Mouse (Mus musculus): ENCODE measurements around the gene C130050O18Rik. TPM values are rescaled to one million over a fixed set of nuclear protein-coding genes. Genes with fewer than 3 reads are reported as not detected.

The C130050O18Rik gene
- polyA plus RNA-seq, 1 experiment = 0.20 TPM

DNA sequence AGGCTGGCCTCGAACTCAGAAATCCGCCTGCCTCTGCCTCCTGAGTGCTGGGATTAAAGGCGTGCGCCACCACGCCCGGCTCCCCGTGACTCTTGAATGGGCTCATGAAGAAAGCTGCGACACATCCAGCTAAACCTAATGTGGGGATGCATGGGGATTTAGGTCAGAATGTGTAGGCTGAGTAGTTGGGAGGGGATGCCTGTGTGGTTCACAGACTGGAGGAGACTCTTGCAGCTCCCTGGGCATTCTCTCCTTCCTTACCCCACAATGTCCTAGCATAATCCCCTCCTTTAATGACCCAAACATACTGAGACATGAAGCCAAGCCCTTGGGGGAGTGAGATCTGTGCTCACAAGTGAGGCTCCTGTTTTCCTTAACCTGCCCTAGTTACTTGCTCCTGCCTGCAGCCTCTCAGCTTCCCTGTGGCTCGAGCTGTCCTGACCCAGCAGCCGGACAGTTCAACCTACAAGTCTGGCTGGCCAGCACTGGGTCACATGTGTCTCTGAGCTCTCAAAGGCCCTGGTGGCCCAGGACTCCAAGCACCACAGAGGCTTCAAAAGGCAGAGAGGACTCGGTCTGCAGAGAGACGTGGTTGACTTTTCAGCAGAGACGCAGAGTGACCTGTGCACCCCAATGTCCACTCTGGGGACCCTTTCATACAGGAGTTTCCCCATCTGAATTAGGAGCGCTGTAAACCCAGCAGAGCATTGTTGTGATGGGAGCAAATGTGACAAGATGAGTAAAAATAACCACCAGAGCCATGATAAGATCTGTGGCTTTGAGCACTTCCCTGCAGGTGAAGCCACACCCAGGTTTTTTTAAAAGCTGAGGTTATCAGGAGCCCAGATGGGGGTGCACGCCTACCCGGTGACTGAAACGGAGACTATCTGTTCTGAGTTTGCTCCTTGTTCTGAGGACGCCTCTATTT lies 23.2 kb upstream of the C130050O18Rik start:
- no peaks in the 10 kb centered on the region for H3K27me3 ChIP-seq (ENCODE audit: control insufficient read depth, insufficient read depth, insufficient read length)
- no peak overlapping the region for H3ac ChIP-seq (ENCODE audit: control insufficient read depth, insufficient read length, low read depth)
- H3K79me3 ChIP-seq (ENCODE audit: low read depth) = no peaks in the 10 kb centered on the region
- H3K4me3 ChIP-seq (ENCODE audit: insufficient read depth, poor library complexity, severe bottlenecking) = no peak overlapping the region
- no peaks in the 10 kb centered on the region for H3K79me2 ChIP-seq (ENCODE audit: control insufficient read depth, insufficient read depth)
- H3K36me3 ChIP-seq (ENCODE audit: control insufficient read depth, insufficient read depth) = no peaks in the 10 kb centered on the region
- TF ChIP-seq CTCF (IDR thresholded peaks at IDR 0.05; ENCODE audit: control insufficient read depth, insufficient read depth, insufficient read length) (no peak), CEBPB (IDR thresholded peaks at IDR 0.05; ENCODE audit: low read depth) (no peak), MYOD1 (IDR thresholded peaks at IDR 0.05; ENCODE audit: control insufficient read depth, insufficient read length, low read depth) (no peak), MAX (IDR thresholded peaks at IDR 0.05) (no peak), MYOG (IDR thresholded peaks at IDR 0.05; ENCODE audit: control insufficient read depth, extremely low read depth, insufficient read length) (no peak), FOSL1 (IDR thresholded peaks at IDR 0.05; ENCODE audit: insufficient read depth, low read length, poor library complexity, severe bottlenecking) (no peak), USF1 (IDR thresholded peaks at IDR 0.05; ENCODE audit: low read depth) (no peak)

DNA sequence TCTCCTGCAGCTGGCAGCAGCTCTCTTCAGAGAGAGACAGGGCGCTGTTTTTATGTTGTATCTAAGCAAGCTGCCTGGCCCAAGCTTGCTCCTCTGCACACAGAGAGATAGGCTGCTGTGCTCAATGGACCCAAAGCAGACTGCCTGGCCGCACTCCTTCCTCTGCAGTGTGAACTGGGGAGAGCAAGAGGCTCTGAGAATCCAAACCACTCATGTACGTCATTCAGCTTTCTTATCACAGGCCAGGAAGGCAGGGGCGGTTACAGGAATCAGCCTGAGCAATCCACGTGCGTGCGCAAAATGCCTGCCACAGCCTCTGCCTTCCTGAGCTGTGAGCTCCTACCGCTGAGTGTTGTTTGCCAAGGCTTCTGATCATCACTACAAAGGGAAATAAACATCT lies 22.3 kb upstream of the C130050O18Rik start:
- H3K36me3 ChIP-seq (ENCODE audit: control insufficient read depth, insufficient read depth) = no peaks in the 10 kb centered on the region
- no peak overlapping the region for H3ac ChIP-seq (ENCODE audit: control insufficient read depth, insufficient read length, low read depth)

DNA sequence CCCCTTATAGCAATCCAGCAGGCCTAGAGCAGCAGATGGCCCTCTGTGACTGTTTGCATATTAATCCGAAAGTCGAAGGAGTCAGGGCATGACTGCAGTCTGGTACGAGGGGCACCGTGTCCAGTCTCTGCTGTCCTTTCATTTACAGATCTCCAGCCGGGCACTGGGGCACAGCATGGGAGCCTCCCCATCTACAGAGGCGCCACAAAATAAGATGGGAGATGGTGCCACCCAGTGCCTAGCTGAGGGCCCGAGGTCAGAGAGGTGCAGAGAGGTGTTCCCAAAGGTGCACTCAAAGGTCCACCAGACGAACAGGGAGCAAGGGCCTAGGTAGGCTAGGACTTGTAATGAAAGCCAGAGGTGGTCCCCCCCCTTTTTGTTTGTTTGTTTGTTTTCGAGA lies 21.8 kb upstream of the C130050O18Rik start:
- H3K79me2 ChIP-seq (ENCODE audit: control insufficient read depth, insufficient read depth) = no peaks in the 10 kb centered on the region
- TF ChIP-seq MYOG (IDR thresholded peaks at IDR 0.05; ENCODE audit: control insufficient read depth, extremely low read depth, insufficient read length) (no peak), CEBPB (IDR thresholded peaks at IDR 0.05; ENCODE audit: low read depth) (no peak), CTCF (IDR thresholded peaks at IDR 0.05; ENCODE audit: control insufficient read depth, insufficient read depth, insufficient read length) (no peak), USF1 (IDR thresholded peaks at IDR 0.05; ENCODE audit: low read depth) (no peak)
- H3K27me3 ChIP-seq (ENCODE audit: control insufficient read depth, insufficient read depth, insufficient read length) = no peaks in the 10 kb centered on the region
- H3K79me3 ChIP-seq (ENCODE audit: low read depth) = no peaks in the 10 kb centered on the region
- no peaks in the 10 kb centered on the region for H3K36me3 ChIP-seq (ENCODE audit: control insufficient read depth, insufficient read depth)
- H3K4me3 ChIP-seq (ENCODE audit: insufficient read depth, poor library complexity, severe bottlenecking) = no peak overlapping the region
- H3ac ChIP-seq (ENCODE audit: control insufficient read depth, insufficient read length, low read depth) = no peak overlapping the region

More for the DNA sequence above, 22.3 kb upstream of the C130050O18Rik start:
- no peak for TF ChIP-seq FOSL1 (IDR thresholded peaks at IDR 0.05; ENCODE audit: insufficient read depth, low read length, poor library complexity, severe bottlenecking)
- no peak for TF ChIP-seq MYOD1 (IDR thresholded peaks at IDR 0.05; ENCODE audit: control insufficient read depth, insufficient read length, low read depth)
- TF ChIP-seq CTCF (IDR thresholded peaks at IDR 0.05; ENCODE audit: control insufficient read depth, insufficient read depth, insufficient read length) = no peak
- no peak for TF ChIP-seq USF1 (IDR thresholded peaks at IDR 0.05; ENCODE audit: low read depth)
- TF ChIP-seq CEBPB (IDR thresholded peaks at IDR 0.05; ENCODE audit: low read depth) = no peak
- TF ChIP-seq MAX (IDR thresholded peaks at IDR 0.05) = no peak
- no peak for TF ChIP-seq MYOG (IDR thresholded peaks at IDR 0.05; ENCODE audit: control insufficient read depth, extremely low read depth, insufficient read length)
- Histone ChIP-seq H3K27me3 (ENCODE audit: control insufficient read depth, insufficient read depth, insufficient read length) (no peaks in the 10 kb centered on the region), H3K79me3 (ENCODE audit: low read depth) (no peaks in the 10 kb centered on the region), H3K4me3 (ENCODE audit: insufficient read depth, poor library complexity, severe bottlenecking) (no peak overlapping the region), H3K79me2 (ENCODE audit: control insufficient read depth, insufficient read depth) (no peaks in the 10 kb centered on the region)

DNA sequence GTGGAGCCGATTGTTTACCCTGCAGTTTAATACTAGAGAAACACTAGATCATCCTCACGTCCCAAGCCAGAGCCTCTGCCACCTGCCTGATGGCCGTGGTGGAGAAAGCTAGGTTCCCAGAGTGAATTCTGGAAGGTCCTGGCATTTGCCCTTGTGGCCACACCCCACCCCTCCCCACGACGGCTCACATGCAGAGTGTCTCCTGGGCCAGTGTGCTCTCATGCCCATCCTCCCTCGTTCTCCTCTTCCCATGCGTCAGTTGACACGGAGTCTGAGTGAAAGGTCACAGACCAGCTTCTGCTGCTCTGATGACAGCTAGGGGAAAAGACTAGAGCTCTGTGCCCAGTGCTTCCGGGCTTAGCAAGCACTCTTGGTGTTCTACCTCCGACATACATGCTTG lies 20.5 kb upstream of the C130050O18Rik start:
- no peaks in the 10 kb centered on the region for H3K79me2 ChIP-seq (ENCODE audit: control insufficient read depth, insufficient read depth)
- H3K27me3 ChIP-seq (ENCODE audit: control insufficient read depth, insufficient read depth, insufficient read length) = no peaks in the 10 kb centered on the region
- H3K36me3 ChIP-seq (ENCODE audit: control insufficient read depth, insufficient read depth) = no peaks in the 10 kb centered on the region
- H3ac ChIP-seq (ENCODE audit: control insufficient read depth, insufficient read length, low read depth) = no peak overlapping the region
- no peak overlapping the region for H3K4me3 ChIP-seq (ENCODE audit: insufficient read depth, poor library complexity, severe bottlenecking)
- no peak for TF ChIP-seq MYOD1 (IDR thresholded peaks at IDR 0.05; ENCODE audit: control insufficient read depth, insufficient read length, low read depth)
- TF ChIP-seq FOSL1 (IDR thresholded peaks at IDR 0.05; ENCODE audit: insufficient read depth, low read length, poor library complexity, severe bottlenecking) = no peak
- TF ChIP-seq CTCF (IDR thresholded peaks at IDR 0.05; ENCODE audit: control insufficient read depth, insufficient read depth, insufficient read length) = no peak
- TF ChIP-seq MAX (IDR thresholded peaks at IDR 0.05) = no peak
- no peak for TF ChIP-seq USF1 (IDR thresholded peaks at IDR 0.05; ENCODE audit: low read depth)
- no peaks in the 10 kb centered on the region for H3K79me3 ChIP-seq (ENCODE audit: low read depth)

DNA sequence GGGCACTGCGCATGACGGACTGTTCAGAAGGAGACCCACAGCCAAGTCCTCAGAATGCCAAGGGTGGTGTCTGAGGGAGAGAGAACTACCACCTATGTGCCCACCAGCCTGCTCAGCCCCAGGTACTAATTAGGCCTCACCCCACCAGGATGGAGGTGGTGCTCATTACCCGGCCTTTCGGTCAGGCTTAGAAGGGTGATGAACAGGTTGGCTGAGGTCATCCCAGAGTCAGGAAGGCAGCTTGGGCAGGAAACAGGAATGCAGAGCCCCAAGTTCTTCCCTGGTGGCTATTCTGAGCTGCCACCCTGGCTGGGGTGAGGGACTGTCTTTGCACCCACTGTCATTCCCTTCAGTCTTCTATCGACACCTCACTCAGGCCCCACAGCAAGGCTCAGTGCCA lies 19.0 kb upstream of the C130050O18Rik start:
- Histone ChIP-seq H3K4me3 (ENCODE audit: insufficient read depth, poor library complexity, severe bottlenecking) (no peak overlapping the region), H3K79me3 (ENCODE audit: low read depth) (no peaks in the 10 kb centered on the region), H3K36me3 (ENCODE audit: control insufficient read depth, insufficient read depth) (no peaks in the 10 kb centered on the region), H3ac (ENCODE audit: control insufficient read depth, insufficient read length, low read depth) (no peak overlapping the region), H3K79me2 (ENCODE audit: control insufficient read depth, insufficient read depth) (no peaks in the 10 kb centered on the region), H3K27me3 (ENCODE audit: control insufficient read depth, insufficient read depth, insufficient read length) (no peaks in the 10 kb centered on the region)
- no peak for TF ChIP-seq MAX (IDR thresholded peaks at IDR 0.05)
- no peak for TF ChIP-seq USF1 (IDR thresholded peaks at IDR 0.05; ENCODE audit: low read depth)
- TF ChIP-seq MYOG (IDR thresholded peaks at IDR 0.05; ENCODE audit: control insufficient read depth, extremely low read depth, insufficient read length) = no peak
- no peak for TF ChIP-seq CTCF (IDR thresholded peaks at IDR 0.05; ENCODE audit: control insufficient read depth, insufficient read depth, insufficient read length)
- no peak for TF ChIP-seq MYOD1 (IDR thresholded peaks at IDR 0.05; ENCODE audit: control insufficient read depth, insufficient read length, low read depth)
